ENCODE assay signal across 9 mouse cellular contexts in genomic region chrX:106010762-106011161, GRCm38 (mm10). TPM values are rescaled to one million over a fixed set of nuclear protein-coding genes. Genes with fewer than 3 reads are reported as not detected.
DNase-seq lines count a peak whose midpoint lies in the region; ATAC-seq and TF ChIP-seq lines count a peak whose summit lies in the region.
"Had no signal": no experiment of that assay in that cellular context is flagged by ENCODE, and none has a peak within 500 bp of the region (broad histone marks: within the 10 kb centered on the region; RNA-seq: fewer than 3 reads in every experiment).

No protein-coding gene starts in this region.

- TF ChIP-seq CTCF in lung, adult 2 months (IDR thresholded peaks at IDR 0.05; ENCODE audit: insufficient read depth, low read length), result no peak
- no peak for TF ChIP-seq CTCF in intestine, postnatal 0 days (IDR thresholded peaks at IDR 0.05; ENCODE audit: low read depth)

- peak overlapping the region; percentile 51 for H3K4me2 ChIP-seq in embryonic facial prominence, embryonic 14.5 days (ENCODE audit: low read depth, low read length)
- peak overlapping the region; percentile 59 for H3K4me2 ChIP-seq in intestine, postnatal 0 days (replicated peaks; ENCODE audit: low read depth)
- peak overlapping the region; percentile 46 for H3K4me2 ChIP-seq in neural tube, embryonic 14.5 days (ENCODE audit: low read depth, low read length)

- no peaks in the 10 kb centered on the region for H3K36me3 ChIP-seq in embryonic facial prominence, embryonic 14.5 days (ENCODE audit: control insufficient read depth, insufficient read depth, low read length)
- no peaks in the 10 kb centered on the region for H3K36me3 ChIP-seq in intestine, postnatal 0 days (ENCODE audit: control insufficient read depth, insufficient read depth)
- H3K36me3 ChIP-seq in neural tube, embryonic 14.5 days (ENCODE audit: control insufficient read depth, insufficient read depth, low read length), result no peaks in the 10 kb centered on the region

- H3K9ac ChIP-seq in embryonic facial prominence, embryonic 14.5 days (ENCODE audit: low read depth, low read length), result peak overlapping the region; percentile 69
- peak overlapping the region; percentile 50; the same call in 1 of the 2 replicates for H3K9ac ChIP-seq in intestine, postnatal 0 days (ENCODE audit: low read depth, low read length)
- no peak overlapping the region for H3K9ac ChIP-seq in neural tube, embryonic 14.5 days (replicated peaks; ENCODE audit: low read depth, low read length)

- H3K4me3 ChIP-seq in lung, adult 2 months (replicated peaks; ENCODE audit: extremely low read depth, low read depth, low read length), result peak overlapping the region; percentile 29
- H3K4me3 ChIP-seq in embryonic facial prominence, embryonic 14.5 days (ENCODE audit: low read depth, low read length), result peak overlapping the region; percentile 60
- peak overlapping the region; percentile 59 for H3K4me3 ChIP-seq in intestine, postnatal 0 days (ENCODE audit: low read depth, low read length)
- peak overlapping the region; percentile 50 for H3K4me3 ChIP-seq in neural tube, embryonic 14.5 days (ENCODE audit: low read depth, low read length)

- no peaks in the 10 kb centered on the region for H3K9me3 ChIP-seq in embryonic facial prominence, embryonic 14.5 days (ENCODE audit: control insufficient read depth, low read length)
- H3K9me3 ChIP-seq in intestine, postnatal 0 days (ENCODE audit: control insufficient read depth), result no peaks in the 10 kb centered on the region
- no peaks in the 10 kb centered on the region for H3K9me3 ChIP-seq in neural tube, embryonic 14.5 days (ENCODE audit: control insufficient read depth, low read length)

- no peak overlapping the region; the same call in 1 of the 2 replicates for H3K27ac ChIP-seq in embryonic facial prominence, embryonic 14.5 days (replicated peaks; ENCODE audit: low read depth, low read length)
- H3K27ac ChIP-seq in intestine, postnatal 0 days (ENCODE audit: low read depth, low read length), result 0 out of 2 replicates have a peak overlapping the region, but pooled peaks have one; percentile 87
- H3K27ac ChIP-seq in neural tube, embryonic 14.5 days (ENCODE audit: low read depth, low read length), result no peak overlapping the region

- no peaks in the 10 kb centered on the region for H3K27me3 ChIP-seq in embryonic facial prominence, embryonic 14.5 days (replicated peaks; ENCODE audit: control insufficient read depth, insufficient read depth, low read length)
- H3K27me3 ChIP-seq in intestine, postnatal 0 days (replicated peaks; ENCODE audit: control insufficient read depth, insufficient read depth, low read length), result no peaks in the 10 kb centered on the region
- H3K27me3 ChIP-seq in neural tube, embryonic 14.5 days (ENCODE audit: control insufficient read depth, insufficient read depth, low read length), result no peaks in the 10 kb centered on the region

- 16% methylated on average over 3 of the region's 3 CpGs for WGBS in lung, adult 2 months
- WGBS in embryonic facial prominence, embryonic 14.5 days, result 18% methylated on average over 3 of the region's 3 CpGs
- 5% methylated on average over 3 of the region's 3 CpGs for WGBS in intestine, postnatal 0 days
- 10% methylated on average over 3 of the region's 3 CpGs for WGBS in neural tube, embryonic 14.5 days

- H3K4me1 ChIP-seq in lung, adult 2 months (ENCODE audit: control insufficient read depth, insufficient read depth, low read length), result no peaks in the 10 kb centered on the region
- H3K4me1 ChIP-seq in embryonic facial prominence, embryonic 14.5 days (ENCODE audit: control insufficient read depth, insufficient read depth, low read length), result no peaks in the 10 kb centered on the region
- H3K4me1 ChIP-seq in intestine, postnatal 0 days (replicated peaks; ENCODE audit: control insufficient read depth, insufficient read depth, low read length), result no peaks in the 10 kb centered on the region
- H3K4me1 ChIP-seq in neural tube, embryonic 14.5 days (ENCODE audit: control insufficient read depth, insufficient read depth, low read length), result no peaks in the 10 kb centered on the region

- DNase-seq in lung, adult 2 months, result no peak
- DNase-seq in lung, postnatal 25 days (ENCODE audit: low spot score), result no peak
- DNase-seq in embryonic facial prominence, embryonic 14.5 days (ENCODE audit: low spot score), result no peak
- DNase-seq in ovary, postnatal 36 days (ENCODE audit: low spot score), result no peak
- DNase-seq in layer of hippocampus, adult 9-11 months, result no peak
- no peak for DNase-seq in cerebellum, postnatal 4 days (ENCODE audit: low spot score in 2 of 2)
- DNase-seq: kidney, postnatal 4 days had no signal

- TF ChIP-seq POLR2A in lung, adult 2 months (IDR thresholded peaks at IDR 0.05; ENCODE audit: borderline replicate concordance, extremely low read depth, low read depth, low read length), result no peak

- ATAC-seq in embryonic facial prominence, embryonic 14.5 days (ENCODE audit: low read depth), result no peak
- ATAC-seq in intestine, postnatal 0 days, result no peak
- ATAC-seq in neural tube, embryonic 14.5 days (ENCODE audit: low read depth), result no peak

RNA-seq across cellular contexts. Expression of gene Magt1, which starts 0.9 kb away (rescaled TPM):
- 4.5 and 7.9 TPM in 2 replicates for polyA plus RNA-seq in lung, adult 2 months (2012; rRNA removed)
- 57.7 and 59.5 TPM in 2 replicates for polyA plus RNA-seq in embryonic facial prominence, embryonic 14.5 days (2014; fragmentation: Nextera tagmentation; extraction: Ambion mirVana)
- polyA plus RNA-seq in intestine, postnatal 0 days (2015; fragmentation: Nextera tagmentation; extraction: Ambion mirVana), result 30.5 and 31.5 TPM in 2 replicates
- polyA plus RNA-seq in neural tube, embryonic 14.5 days (2014; fragmentation: Nextera tagmentation; extraction: Ambion mirVana), result 17.1 and 27.3 TPM in 2 replicates

RNA-seq across cellular contexts. Expression of gene Cox7b, which starts 4.7 kb away (rescaled TPM):
- 42.6 and 60.5 TPM in 2 replicates for polyA plus RNA-seq in lung, adult 2 months (2012; rRNA removed)
- polyA plus RNA-seq in embryonic facial prominence, embryonic 14.5 days (2014; fragmentation: Nextera tagmentation; extraction: Ambion mirVana), result 417 and 481 TPM in 2 replicates
- 796 and 896 TPM in 2 replicates for polyA plus RNA-seq in intestine, postnatal 0 days (2015; fragmentation: Nextera tagmentation; extraction: Ambion mirVana)
- 426 and 493 TPM in 2 replicates for polyA plus RNA-seq in neural tube, embryonic 14.5 days (2014; fragmentation: Nextera tagmentation; extraction: Ambion mirVana)

RNA-seq across cellular contexts. Expression of gene Atp7a, which starts 16.3 kb away (rescaled TPM):
- 5.4 and 7.9 TPM in 2 replicates for polyA plus RNA-seq in lung, adult 2 months (2012; rRNA removed)
- 28.4 and 32.1 TPM in 2 replicates for polyA plus RNA-seq in embryonic facial prominence, embryonic 14.5 days (2014; fragmentation: Nextera tagmentation; extraction: Ambion mirVana)
- polyA plus RNA-seq in intestine, postnatal 0 days (2015; fragmentation: Nextera tagmentation; extraction: Ambion mirVana), result 9.3 and 10.1 TPM in 2 replicates
- 12.3 and 19.9 TPM in 2 replicates for polyA plus RNA-seq in neural tube, embryonic 14.5 days (2014; fragmentation: Nextera tagmentation; extraction: Ambion mirVana)
